Mouse (Mus musculus) megakaryocyte, adult 5-6 weeks (primary cell): ENCODE results near the gene Dusp6. TPM values are rescaled to one million over a fixed set of nuclear protein-coding genes. Genes with fewer than 3 reads are reported as not detected.

Source experiments
- ATAC-seq: 2 replicates; pipeline ENCODE4 v1.8.0; 2016; ENCODE audit warnings: mild to moderate bottlenecking, inconsistent platforms; ENCODE audit not compliant: poor library complexity, severe bottlenecking
- total RNA-seq, 2 experiments: library from RNA; stranded (forward) in 1 of 2; stranded (reverse) in 1 of 2; fragments of 153-499, 151-499 nt in 1 of 2; fragments of 221-1000, 200-1000 nt in 1 of 2; gene quantifications; 2 replicates each; pipeline versions ENCODE4 v1.2.3 to v1.2.4; 2015 to 2017

The Dusp6 gene
- total RNA-seq, 2 experiments from 2014 or later: 43.1 to 51.1 TPM

DNA sequence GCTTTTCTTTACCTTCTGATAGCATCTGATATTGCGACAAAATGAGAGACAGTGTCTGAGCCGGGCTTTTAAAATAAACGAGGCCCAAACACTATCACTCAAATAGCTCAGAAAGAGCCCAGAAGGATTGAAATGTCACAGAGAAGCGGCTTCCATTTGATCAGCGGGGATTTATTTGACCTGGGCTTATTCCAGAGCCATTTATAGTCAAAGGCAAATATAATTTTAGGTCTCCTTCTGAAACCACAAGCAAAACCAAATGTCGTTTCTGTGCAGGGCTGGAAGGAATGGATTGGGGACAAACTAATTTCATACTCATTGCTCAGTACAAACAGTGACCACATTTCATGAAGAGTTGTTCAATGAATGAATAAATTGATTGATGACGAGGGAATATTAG lies 51.3 kb downstream of the Dusp6 start:
- ATAC-seq: no peak

DNA sequence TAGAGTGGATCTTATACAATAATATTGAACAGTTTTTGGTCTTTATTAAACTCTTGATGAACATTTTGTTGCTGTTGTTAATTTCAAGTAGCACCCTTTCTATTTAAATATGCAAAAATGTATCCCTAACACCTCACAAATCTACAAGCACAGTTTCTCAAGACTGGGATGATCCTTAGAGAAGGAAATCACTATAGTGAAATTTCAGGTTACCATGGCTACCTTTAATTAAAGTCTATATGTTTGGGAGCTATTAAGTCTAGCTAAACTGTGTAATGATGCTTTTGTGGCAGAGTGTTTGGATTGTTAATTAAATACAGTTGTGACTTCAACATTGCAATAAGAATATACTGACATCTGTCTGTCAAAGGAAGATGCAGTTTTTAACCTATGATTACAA lies 54.0 kb downstream of the Dusp6 start:
- no peak for ATAC-seq

Other genes with a start within 250 kb of the Dusp6 start
- 18.5 and 22.2 TPM in 2 replicates for gene Poc1b, start 156.2 kb upstream of the Dusp6 start, total RNA-seq (2015)
- 9.0 and 9.1 TPM in 2 replicates for gene Poc1b, start 156.2 kb upstream of the Dusp6 start, total RNA-seq (2017)
- 8.5 and 9.9 TPM in 2 replicates for gene Galnt4, start 155.1 kb upstream of the Dusp6 start, total RNA-seq (2015)
- gene Galnt4, start 155.1 kb upstream of the Dusp6 start, total RNA-seq (2017): 9.2 and 12.6 TPM in 2 replicates
- gene Phxr2, start 136.9 kb upstream of the Dusp6 start, total RNA-seq (2015): not detected in 2 replicates
- gene Phxr2, start 136.9 kb upstream of the Dusp6 start, total RNA-seq (2017): not detected in 2 replicates